Mouse (Mus musculus): Measurements from ENCODE around the gene Crtc3. TPM values are rescaled to one million over a fixed set of nuclear protein-coding genes. Genes with fewer than 3 reads are reported as not detected.

Gene Crtc3
- polyA plus RNA-seq, 1 experiment from 2014 or later: 15.5 TPM

DNA sequence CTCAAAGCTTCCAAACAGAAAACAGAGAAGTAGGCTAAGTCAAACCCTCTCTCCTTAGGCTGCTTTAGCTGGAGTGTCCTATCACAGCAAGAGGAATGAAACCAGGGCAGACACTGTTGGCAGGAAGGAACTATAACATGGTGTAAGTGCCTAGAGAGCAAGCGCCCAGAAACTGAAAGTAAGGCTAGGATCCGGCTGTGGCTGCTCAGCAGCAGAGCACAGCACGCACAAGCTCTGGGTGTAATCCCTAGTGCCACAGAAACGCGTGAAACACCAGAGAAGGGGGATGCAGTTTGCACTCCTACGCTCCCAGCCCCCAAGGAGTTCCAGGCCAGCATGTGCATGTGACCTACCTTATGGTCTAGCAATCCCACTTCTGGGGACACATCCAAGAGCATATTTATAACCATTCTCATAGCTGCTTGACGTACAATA lies 41.2 kb downstream of the Crtc3 start:
- Histone ChIP-seq H3K27ac (0 out of 2 replicates have a peak overlapping the region, but pooled peaks have one; percentile 22), H3K4me3 (replicated peaks) (no peak overlapping the region), H3K4me1 (replicated peaks) (peaks cover 11% of the 10 kb centered on the region), H3K4me2 (replicated peaks) (0 out of 2 replicates have a peak overlapping the region, but pooled peaks have one; percentile 3), H3K9ac (peak overlapping the region; percentile 23; the same call in 1 of the 2 replicates), H3K27me3 (replicated peaks) (no peaks in the 10 kb centered on the region), H3K9me3 (no peaks in the 10 kb centered on the region), H3K36me3 (no peaks in the 10 kb centered on the region)
- 0 out of 2 replicates have a peak, but pooled peaks have one; percentile 17 for ATAC-seq
- WGBS: 68% methylated on average over 7 of the region's 7 CpGs

DNA sequence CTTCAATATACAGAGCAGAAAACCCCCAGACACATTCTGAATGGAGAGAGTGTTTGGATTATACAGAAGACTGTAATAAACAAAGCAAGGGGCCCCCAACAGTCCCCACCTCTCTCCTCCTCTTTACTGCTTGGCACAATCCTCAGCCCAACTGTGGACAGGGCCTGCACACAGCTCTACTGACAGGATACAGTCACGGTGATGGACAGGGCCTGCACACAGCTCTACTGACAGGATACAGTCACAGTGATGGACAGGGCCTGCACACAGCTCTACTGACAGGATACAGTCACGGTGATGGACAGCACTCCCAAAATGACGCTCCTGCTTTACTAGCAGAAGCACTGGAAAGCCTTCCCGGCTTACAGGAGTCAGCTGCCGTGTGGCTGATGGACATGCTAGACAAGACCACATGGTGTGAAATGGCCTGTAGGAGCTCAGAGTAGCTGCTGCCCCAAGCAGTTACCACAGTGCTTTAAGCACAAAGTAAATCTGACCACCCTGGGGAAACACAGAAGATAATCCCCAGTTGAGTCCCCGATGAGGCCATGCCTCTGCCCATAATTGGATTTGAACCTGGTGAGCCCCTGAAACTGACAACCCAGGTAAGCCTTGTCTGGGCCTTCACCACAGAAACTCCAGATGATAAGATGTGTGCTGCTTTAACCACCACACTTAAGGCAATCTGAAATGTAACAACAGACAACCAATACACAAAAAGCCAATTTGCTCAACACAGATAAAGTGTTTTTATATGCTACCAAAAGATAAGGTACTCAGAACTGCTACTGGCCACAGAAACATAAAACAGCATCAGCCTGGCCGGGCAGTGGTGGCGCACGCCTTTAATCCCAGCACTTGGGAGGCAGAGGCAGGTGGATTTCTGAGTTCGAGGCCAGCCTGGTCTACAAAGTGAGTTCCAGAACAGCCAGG lies 42.3 kb downstream of the Crtc3 start:
- 0 out of 2 replicates have a peak, but pooled peaks have one; percentile 38 for ATAC-seq
- peak overlapping the region; percentile 54; the same call in 1 of the 2 replicates for H3K27ac ChIP-seq

DNA sequence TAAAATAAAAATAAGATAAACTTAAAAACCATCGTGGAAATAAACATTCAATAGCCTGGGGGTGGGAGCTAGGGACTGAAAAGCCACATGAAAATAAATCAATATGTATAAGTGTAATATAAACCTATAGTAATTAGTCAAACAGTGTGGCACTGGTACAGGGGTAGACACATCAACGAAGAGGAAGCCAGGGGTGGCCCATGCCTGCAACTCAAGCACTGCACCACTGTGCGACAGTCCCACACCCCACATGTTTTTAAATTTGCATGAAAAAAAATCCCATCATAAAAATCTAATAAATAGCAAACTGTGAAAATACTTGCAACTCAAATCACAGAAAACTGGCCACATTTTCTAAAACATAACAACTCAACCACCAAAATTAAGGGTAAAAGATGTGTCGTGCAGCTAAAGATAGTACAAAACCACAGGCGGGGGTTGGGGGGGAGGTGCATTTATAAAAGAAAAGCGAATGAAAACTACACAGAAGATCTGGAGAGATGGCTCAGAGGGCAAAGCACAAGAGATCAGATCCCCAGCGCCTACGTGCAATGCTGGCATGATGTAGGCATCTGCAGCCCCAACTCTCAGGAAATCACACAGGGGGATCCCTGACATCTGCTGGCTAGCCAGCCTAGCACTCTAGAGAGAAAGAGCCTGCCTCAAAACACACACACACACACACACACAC lies 45.6 kb downstream of the Crtc3 start:
- H3K9ac ChIP-seq: no peak overlapping the region
- no peak for ATAC-seq
- WGBS: 75% methylated on average over 8 of the region's 8 CpGs
- no peaks in the 10 kb centered on the region for H3K9me3 ChIP-seq
- no peaks in the 10 kb centered on the region for H3K27me3 ChIP-seq (replicated peaks)
- no peak overlapping the region for H3K4me2 ChIP-seq (replicated peaks)
- H3K4me1 ChIP-seq (replicated peaks): peaks cover 20% of the 10 kb centered on the region
- no peak overlapping the region for H3K4me3 ChIP-seq (replicated peaks)
- H3K27ac ChIP-seq: no peak overlapping the region
- H3K36me3 ChIP-seq: no peaks in the 10 kb centered on the region

More for the DNA sequence above, 42.3 kb downstream of the Crtc3 start:
- Histone ChIP-seq H3K4me3 (replicated peaks) (no peak overlapping the region), H3K9me3 (no peaks in the 10 kb centered on the region), H3K4me2 (replicated peaks) (no peak overlapping the region), H3K27me3 (replicated peaks) (no peaks in the 10 kb centered on the region), H3K9ac (no peak overlapping the region), H3K36me3 (no peaks in the 10 kb centered on the region), H3K4me1 (replicated peaks) (peaks cover 20% of the 10 kb centered on the region)
- 61% methylated on average over 10 of the region's 10 CpGs for WGBS

DNA sequence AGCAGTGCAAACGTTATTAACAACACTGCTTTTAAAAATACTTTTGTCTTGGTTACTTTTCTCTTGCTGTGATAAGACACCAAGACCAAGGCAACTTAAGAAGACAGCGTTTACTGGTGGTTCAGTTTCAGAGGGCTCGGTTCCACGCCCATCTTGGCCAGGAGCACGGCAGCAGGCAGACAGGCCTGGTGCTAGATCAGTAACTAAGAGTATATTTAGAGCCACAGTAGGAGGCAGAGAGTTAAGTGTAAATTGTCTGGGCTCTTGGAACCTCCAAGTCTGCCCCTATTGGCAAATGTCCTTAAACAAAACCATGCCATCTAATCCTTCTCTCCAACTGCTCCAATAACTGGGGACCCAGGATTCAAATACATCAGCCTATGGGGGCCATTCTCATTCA lies 46.1 kb downstream of the Crtc3 start:
- H3K9ac ChIP-seq: no peak overlapping the region

DNA sequence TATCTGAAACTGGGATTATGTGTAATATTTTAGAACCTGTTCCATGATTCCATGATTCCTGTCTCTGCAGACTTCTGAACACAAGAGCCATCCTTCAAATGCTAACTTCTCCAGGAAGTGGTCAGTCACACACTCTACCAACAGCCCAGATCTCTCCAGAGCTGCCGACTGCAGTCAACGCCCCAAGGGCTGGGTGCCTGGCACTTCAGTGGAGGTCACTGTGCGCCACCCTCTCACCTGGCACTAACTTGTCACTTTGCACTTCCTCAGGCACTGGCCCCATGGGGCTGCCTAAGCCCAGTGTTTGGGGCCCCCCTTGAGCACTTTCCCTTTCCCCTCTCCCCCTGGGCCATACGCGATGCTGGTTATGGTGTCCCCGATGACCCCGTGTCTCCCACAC lies 46.8 kb downstream of the Crtc3 start:
- no peaks in the 10 kb centered on the region for H3K36me3 ChIP-seq
- no peaks in the 10 kb centered on the region for H3K27me3 ChIP-seq (replicated peaks)
- H3K4me1 ChIP-seq (replicated peaks): peaks cover 16% of the 10 kb centered on the region
- H3K9me3 ChIP-seq: no peaks in the 10 kb centered on the region
- no peak overlapping the region for H3K9ac ChIP-seq
- ATAC-seq: no peak
- H3K4me2 ChIP-seq (replicated peaks): no peak overlapping the region
- H3K4me3 ChIP-seq (replicated peaks): no peak overlapping the region
- no peak overlapping the region for H3K27ac ChIP-seq
- WGBS: 78% methylated on average over 7 of the region's 7 CpGs

More for the DNA sequence above, 46.1 kb downstream of the Crtc3 start:
- 51% methylated on average over 5 of the region's 5 CpGs for WGBS
- Histone ChIP-seq H3K4me1 (replicated peaks) (peaks cover 20% of the 10 kb centered on the region), H3K4me3 (replicated peaks) (no peak overlapping the region), H3K4me2 (replicated peaks) (no peak overlapping the region), H3K9me3 (no peaks in the 10 kb centered on the region), H3K36me3 (no peaks in the 10 kb centered on the region), H3K27ac (no peak overlapping the region), H3K27me3 (replicated peaks) (no peaks in the 10 kb centered on the region)
- no peak for ATAC-seq

DNA sequence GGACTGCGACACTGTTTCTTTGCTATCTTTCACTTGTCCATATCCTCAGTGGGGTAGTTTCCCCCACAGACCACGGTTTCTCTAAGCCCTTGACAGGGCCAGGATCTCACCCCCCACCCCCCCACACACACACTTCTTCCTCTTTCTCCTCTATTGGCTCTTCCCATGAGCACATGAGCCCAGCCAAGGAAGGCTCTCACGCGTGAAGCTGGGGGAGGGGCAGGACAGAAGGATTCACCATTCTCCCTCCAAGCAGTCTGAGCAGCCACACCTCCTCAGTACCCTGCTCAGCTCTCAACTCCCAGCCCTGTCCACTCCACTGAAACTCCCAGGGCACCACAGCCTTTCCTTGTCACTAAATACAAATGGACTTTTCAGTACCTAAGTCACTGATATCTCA lies 47.2 kb downstream of the Crtc3 start:
- no peak overlapping the region for H3K4me3 ChIP-seq (replicated peaks)
- H3K4me2 ChIP-seq (replicated peaks): no peak overlapping the region
- no peak overlapping the region for H3K9ac ChIP-seq
- H3K27ac ChIP-seq: no peak overlapping the region
- no peaks in the 10 kb centered on the region for H3K9me3 ChIP-seq
- ATAC-seq: 0 out of 2 replicates have a peak, but pooled peaks have one; percentile 48
- no peaks in the 10 kb centered on the region for H3K36me3 ChIP-seq
- peaks cover 19% of the 10 kb centered on the region for H3K4me1 ChIP-seq (replicated peaks)
- WGBS: 16% methylated on average over 4 of the region's 4 CpGs
- no peaks in the 10 kb centered on the region for H3K27me3 ChIP-seq (replicated peaks)

DNA sequence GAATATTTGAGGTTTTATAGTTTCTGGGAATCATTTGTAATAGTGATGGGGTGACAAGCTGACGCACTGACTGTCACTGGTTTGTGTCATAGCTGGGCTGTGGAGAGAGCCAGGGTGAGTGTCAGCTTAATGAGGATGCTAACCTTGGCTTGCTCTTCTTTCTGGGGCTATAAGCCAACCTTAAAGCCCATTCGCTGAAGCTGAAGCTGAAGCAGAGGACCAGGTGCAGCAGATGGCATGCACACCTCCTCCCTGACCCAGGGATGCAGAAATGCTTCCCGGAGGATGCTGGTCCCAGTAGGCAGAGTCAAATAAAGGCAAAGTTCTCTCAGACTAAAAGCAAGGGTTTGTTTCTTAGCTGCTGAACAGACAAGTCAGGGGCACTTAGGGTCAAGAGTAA lies 48.7 kb downstream of the Crtc3 start:
- Histone ChIP-seq H3K4me1 (replicated peaks) (peaks cover 26% of the 10 kb centered on the region), H3K9me3 (no peaks in the 10 kb centered on the region), H3K36me3 (no peaks in the 10 kb centered on the region), H3K9ac (no peak overlapping the region), H3K4me3 (replicated peaks) (no peak overlapping the region), H3K27me3 (replicated peaks) (no peaks in the 10 kb centered on the region), H3K4me2 (replicated peaks) (no peak overlapping the region), H3K27ac (no peak overlapping the region)
- no peak for ATAC-seq
- WGBS: 66% methylated on average over 3 of the region's 3 CpGs

DNA sequence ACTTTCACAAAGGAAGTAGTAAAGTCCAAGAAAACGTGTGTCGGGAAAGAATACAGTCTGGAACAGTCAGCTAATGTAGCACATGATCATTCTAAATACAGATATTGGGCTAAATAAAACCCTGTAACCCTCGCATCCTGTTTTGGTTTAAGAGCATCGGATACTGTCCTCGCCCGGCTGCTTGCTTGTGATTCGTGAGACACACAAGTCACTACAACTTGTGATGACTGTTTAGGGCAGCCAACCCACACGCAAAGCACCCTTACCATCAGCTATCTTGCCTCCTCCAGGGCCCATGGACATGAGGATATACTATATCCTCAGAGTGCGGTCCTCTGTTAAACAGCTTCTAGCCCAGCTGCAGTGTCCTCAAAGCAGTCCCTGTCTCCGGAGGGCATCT lies 50.2 kb downstream of the Crtc3 start:
- no peak for ATAC-seq
- Histone ChIP-seq H3K27ac (no peak overlapping the region), H3K4me3 (replicated peaks) (no peak overlapping the region), H3K9me3 (no peaks in the 10 kb centered on the region), H3K4me1 (replicated peaks) (peaks cover 26% of the 10 kb centered on the region), H3K4me2 (replicated peaks) (no peak overlapping the region), H3K36me3 (no peaks in the 10 kb centered on the region), H3K27me3 (replicated peaks) (no peaks in the 10 kb centered on the region), H3K9ac (no peak overlapping the region)
- 70% methylated on average over 10 of the region's 10 CpGs for WGBS

DNA sequence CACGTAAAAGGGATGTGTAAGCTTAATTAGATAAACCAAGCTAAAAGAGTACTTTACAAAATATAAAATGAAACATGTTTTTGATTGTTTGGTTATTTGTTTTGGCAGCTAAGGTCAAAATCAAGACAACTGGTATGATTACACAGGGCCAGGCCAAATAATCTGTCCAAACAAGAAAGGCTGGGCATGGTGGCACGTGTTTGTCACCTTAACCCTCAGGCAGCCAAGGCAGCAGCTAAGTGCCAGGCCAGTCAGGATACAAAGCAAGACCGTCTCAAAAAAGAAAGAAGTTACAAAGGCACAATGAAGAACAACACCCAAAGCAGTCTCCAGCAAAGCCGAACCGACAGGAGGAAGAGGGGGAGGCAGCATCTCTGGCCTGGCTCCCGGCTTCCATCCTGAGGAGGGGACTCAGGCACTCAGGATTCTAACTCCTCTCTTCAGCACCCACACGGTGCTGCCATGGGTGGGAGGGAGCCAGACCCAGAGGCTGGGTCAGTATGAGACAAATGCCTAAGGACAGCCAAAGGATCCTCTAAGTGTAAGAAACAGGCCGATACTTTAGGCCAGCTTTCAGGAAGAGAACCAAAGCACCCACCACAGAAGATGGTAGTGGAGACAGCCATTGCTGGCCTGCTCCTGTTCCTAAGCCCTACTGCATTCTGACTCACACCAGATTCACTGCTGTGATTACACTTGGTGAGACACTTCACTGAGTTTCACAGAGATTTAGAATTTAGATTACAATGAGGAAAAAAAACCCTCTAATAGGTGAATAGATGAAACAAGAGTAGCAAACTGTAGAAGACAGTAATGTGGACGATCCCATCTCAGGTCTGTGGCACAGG lies 51.5 kb downstream of the Crtc3 start:
- no peak overlapping the region for H3K9ac ChIP-seq
- H3K9me3 ChIP-seq: no peaks in the 10 kb centered on the region
- H3K27me3 ChIP-seq (replicated peaks): no peaks in the 10 kb centered on the region
- 66% methylated on average over 9 of the region's 9 CpGs for WGBS
- H3K4me3 ChIP-seq (replicated peaks): no peak overlapping the region
- ATAC-seq: no peak
- peaks cover 22% of the 10 kb centered on the region for H3K4me1 ChIP-seq (replicated peaks)
- no peak overlapping the region for H3K27ac ChIP-seq
- H3K4me2 ChIP-seq (replicated peaks): no peak overlapping the region
- no peaks in the 10 kb centered on the region for H3K36me3 ChIP-seq

DNA sequence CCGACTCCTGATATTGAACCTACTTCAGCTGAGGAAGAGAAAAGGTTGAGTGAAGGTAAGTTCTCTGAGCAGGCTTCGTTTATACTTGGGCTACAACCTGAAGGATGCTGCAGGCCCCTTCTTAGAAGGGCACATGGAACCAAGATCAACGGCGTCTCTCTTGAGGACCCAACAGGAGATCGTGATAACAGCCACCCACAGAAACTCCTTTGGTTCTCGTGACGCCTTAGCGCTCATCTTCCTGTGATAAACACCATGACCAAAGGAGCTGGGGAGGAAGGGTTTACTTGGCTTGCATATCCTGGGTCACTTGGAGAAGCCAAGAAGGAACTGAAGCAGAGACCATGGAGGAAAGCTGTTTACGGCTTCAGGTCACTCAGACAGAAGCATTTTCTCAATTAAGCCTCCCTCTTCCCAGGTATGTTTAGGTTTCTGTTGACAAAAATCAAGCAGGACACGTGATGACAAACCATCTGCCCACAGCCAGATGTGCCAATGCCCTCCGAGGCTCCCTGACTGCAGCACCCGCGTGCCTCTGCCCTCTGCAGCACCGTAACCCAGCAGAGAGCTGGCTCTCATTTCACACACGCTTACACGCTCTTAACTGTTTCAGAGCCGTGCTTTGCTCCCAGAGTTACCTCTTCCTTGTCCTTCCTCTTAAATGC lies 52.3 kb downstream of the Crtc3 start:
- peaks cover 21% of the 10 kb centered on the region for H3K4me1 ChIP-seq (replicated peaks)
- no peak overlapping the region for H3K27ac ChIP-seq

DNA sequence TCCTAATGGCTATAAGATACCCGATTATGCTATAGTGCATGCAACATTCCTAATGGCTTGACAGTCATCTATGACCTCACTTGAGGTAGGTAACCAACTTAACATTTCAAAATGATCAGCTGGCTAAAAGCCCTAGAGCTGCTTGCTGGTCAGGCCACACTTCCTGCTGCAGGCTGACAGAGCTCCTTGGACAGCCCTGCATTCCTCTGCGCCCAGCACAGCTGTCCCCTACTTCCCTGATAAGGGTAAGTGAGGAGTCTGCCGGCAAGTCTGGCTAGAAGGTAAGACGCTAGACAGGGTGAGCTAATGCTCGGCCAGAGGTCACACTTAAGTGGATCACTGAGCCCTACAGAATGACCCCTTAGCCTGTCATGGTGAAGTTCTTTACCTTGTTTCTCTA lies 52.8 kb downstream of the Crtc3 start:
- ATAC-seq: peak; percentile 51; the same call in 1 of the 2 replicates

More for the DNA sequence above, 52.3 kb downstream of the Crtc3 start:
- Histone ChIP-seq H3K9ac (no peak overlapping the region), H3K9me3 (no peaks in the 10 kb centered on the region), H3K4me2 (replicated peaks) (no peak overlapping the region), H3K36me3 (no peaks in the 10 kb centered on the region), H3K4me3 (replicated peaks) (no peak overlapping the region), H3K27me3 (replicated peaks) (no peaks in the 10 kb centered on the region)
- 63% methylated on average over 17 of the region's 17 CpGs for WGBS
- no peak; the same call in 1 of the 2 replicates for ATAC-seq

More for the DNA sequence above, 52.8 kb downstream of the Crtc3 start:
- H3K27ac ChIP-seq: no peak overlapping the region
- no peak overlapping the region for H3K4me3 ChIP-seq (replicated peaks)
- no peak overlapping the region for H3K4me2 ChIP-seq (replicated peaks)
- H3K27me3 ChIP-seq (replicated peaks): no peaks in the 10 kb centered on the region
- H3K4me1 ChIP-seq (replicated peaks): peaks cover 23% of the 10 kb centered on the region; the same call in 1 of the 2 replicates
- H3K9me3 ChIP-seq: no peaks in the 10 kb centered on the region
- no peaks in the 10 kb centered on the region for H3K36me3 ChIP-seq
- WGBS: 25% methylated on average over 5 of the region's 5 CpGs
- H3K9ac ChIP-seq: no peak overlapping the region

Data from intestine, embryonic 15.5 days (tissue).